Mouse (Mus musculus): ENCODE results near the gene Fam3c.

DNA sequence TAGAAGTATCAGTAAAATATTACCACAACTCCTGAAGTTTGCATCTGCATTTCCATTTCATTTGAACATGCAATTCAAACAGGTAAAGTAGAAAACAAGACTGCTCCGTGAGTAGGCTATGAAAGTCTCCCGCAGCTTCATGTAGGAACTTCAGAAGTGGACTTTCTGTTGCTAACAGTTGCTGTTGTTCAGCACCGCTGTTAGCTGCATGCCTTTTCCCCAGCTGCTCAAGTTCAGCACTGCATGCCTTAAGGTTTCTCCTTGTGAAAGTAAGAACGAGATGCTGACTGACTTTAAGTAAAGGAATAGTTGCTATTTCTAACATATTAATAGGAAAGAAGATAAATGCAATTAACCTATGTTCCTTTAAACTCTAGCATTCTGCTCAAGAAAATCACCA is 64.0 kb downstream of the Fam3c start:
- no peak for TF ChIP-seq CTCF (IDR thresholded peaks at IDR 0.05; ENCODE audit: borderline replicate concordance, control insufficient read depth, extremely low read depth, insufficient read depth, low read length, poor library complexity)
- TF ChIP-seq POLR2A (IDR thresholded peaks at IDR 0.05; ENCODE audit: control insufficient read depth, extremely low read depth, insufficient read depth, low read length, poor library complexity) = no peak
